Mouse (Mus musculus): ENCODE results near the gene Usp6nl.

DNA sequence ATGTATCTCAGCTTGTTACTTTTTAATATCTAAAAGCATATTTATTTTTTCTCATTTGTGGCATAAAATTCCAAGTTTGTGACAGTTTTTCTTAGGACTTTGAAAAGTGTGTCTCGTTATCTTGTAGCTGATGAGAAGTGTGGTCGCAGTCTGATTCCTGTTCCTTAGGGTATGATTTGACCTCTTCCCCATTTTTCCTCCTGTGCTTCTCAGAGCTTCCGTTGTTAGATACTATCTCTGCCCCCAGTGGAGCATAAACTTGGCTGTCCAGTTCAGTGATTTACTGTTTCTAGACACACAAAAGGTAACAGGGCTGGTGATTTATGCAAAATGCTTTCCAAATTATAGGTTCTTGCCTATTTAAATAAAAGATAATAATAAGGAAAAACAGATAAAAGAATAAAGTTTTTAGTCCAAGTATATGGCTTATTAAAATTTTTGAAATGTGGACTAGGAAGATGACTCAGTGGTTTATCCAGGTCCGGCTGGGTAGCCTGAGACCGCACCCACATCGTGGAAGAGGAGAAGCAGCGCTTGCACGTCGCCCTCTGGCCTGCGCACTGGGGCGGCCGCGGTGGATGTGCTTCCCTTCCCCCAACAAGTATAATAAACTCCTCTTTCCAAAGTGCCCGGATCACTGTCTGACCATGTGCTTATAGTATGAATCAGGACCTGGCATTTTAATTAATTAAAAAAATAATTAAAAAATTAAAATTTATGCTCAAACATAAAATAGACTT is 62.1 kb downstream of the Usp6nl start:
- no peak for TF ChIP-seq CTCF (IDR thresholded peaks at IDR 0.05 in 2 of 3, conservative IDR thresholded peaks at IDR 0.05 in 1 of 3; ENCODE audit: control insufficient read depth in 1 of 3, insufficient read depth in 1 of 3, low read depth in 2 of 3, low read length in 3 of 3, poor library complexity in 1 of 3, severe bottlenecking in 1 of 3)
- no peak for TF ChIP-seq GABPA (IDR thresholded peaks at IDR 0.05; ENCODE audit: low read depth, low read length)
- no peak for TF ChIP-seq CHD1 (IDR thresholded peaks at IDR 0.05; ENCODE audit: low read depth, low read length)
- TF ChIP-seq EP300 (IDR thresholded peaks at IDR 0.05; ENCODE audit: low read depth in 1 of 2, low read length in 2 of 2): peak; percentile 39 to 54
- no peak for TF ChIP-seq CHD2 (IDR thresholded peaks at IDR 0.05; ENCODE audit: low read length)
- TF ChIP-seq GATA1 (IDR thresholded peaks at IDR 0.05; ENCODE audit: low read depth, low read length): peak; percentile 59
- no peak for TF ChIP-seq POLR2A (IDR thresholded peaks at IDR 0.05; ENCODE audit: control insufficient read depth in 1 of 2, insufficient read depth in 1 of 2, low read depth in 1 of 2, low read length in 2 of 2, poor library complexity in 1 of 2)
- no peak for TF ChIP-seq ELF1 (IDR thresholded peaks at IDR 0.05; ENCODE audit: low read depth, low read length)
- no peak for TF ChIP-seq UBTF (IDR thresholded peaks at IDR 0.05; ENCODE audit: borderline replicate concordance, insufficient read depth, low read depth, low read length)
- TF ChIP-seq ZNF384 (IDR thresholded peaks at IDR 0.05; ENCODE audit: low read depth, low read length): no peak
- no peak for TF ChIP-seq BHLHE40 (IDR thresholded peaks at IDR 0.05; ENCODE audit: borderline replicate concordance, low read depth, low read length)
- TF ChIP-seq TCF12 (IDR thresholded peaks at IDR 0.05; ENCODE audit: low read depth, low read length): no peak
